Mouse (Mus musculus) right cerebral cortex, postnatal 10 days (tissue): ENCODE measurements around the gene Ptgir.

Experiments
- DNase-seq, 2 experiments: peaks; one replicate each; pipeline ENCODE4 v3.0.0; 2021; ENCODE audit warnings: low spot score in 2 of 2

Ptgir gene

GRCm38 (mm10) chr7:16916342-16917265 is 10.3 kb downstream of the Ptgir start:
- peak in 1 of 2 experiments; percentile 57 for DNase-seq

GRCm38 (mm10) chr7:16917447-16917846 is 11.2 kb downstream of the Ptgir start:
- no peak for DNase-seq

GRCm38 (mm10) chr7:16918014-16918413 is 11.7 kb downstream of the Ptgir start:
- peak; percentile 68 to 73 for DNase-seq

GRCm38 (mm10) chr7:16918670-16919069 is 12.4 kb downstream of the Ptgir start:
- DNase-seq = no peak

GRCm38 (mm10) chr7:16919395-16920149 is 13.3 kb downstream of the Ptgir start:
- no peak for DNase-seq

- peak in 1 of 2 experiments; percentile 56 for DNase-seq
Measured at GRCm38 (mm10) chr7:16920150-16920579, 13.9 kb downstream of the Ptgir start.

- DNase-seq = no peak
Measured at GRCm38 (mm10) chr7:16920818-16921791, 14.8 kb downstream of the Ptgir start.

GRCm38 (mm10) chr7:16921881-16922335 is 15.6 kb downstream of the Ptgir start:
- no peak for DNase-seq

- DNase-seq = peak in 1 of 2 experiments; percentile 78
Measured at GRCm38 (mm10) chr7:16922360-16922973, 16.2 kb downstream of the Ptgir start.

- DNase-seq = peak in 1 of 2 experiments; percentile 81
Measured at GRCm38 (mm10) chr7:16923283-16924036, 17.2 kb downstream of the Ptgir start.

GRCm38 (mm10) chr7:16924037-16924834 is 17.9 kb downstream of the Ptgir start, which contains the start of gene Calm3:
Calm3 (minus strand) TSS chr7:16924114.
- DNase-seq = peak; percentile 99 to 100

- no peak for DNase-seq
Measured at GRCm38 (mm10) chr7:16928341-16928740, 22.1 kb downstream of the Ptgir start.

- DNase-seq = peak; percentile 85 to 86
Measured at GRCm38 (mm10) chr7:16930850-16931249, 24.6 kb downstream of the Ptgir start.

- peak; percentile 93 to 94 for DNase-seq
Measured at GRCm38 (mm10) chr7:16931968-16932627, 25.8 kb downstream of the Ptgir start.

GRCm38 (mm10) chr7:16932704-16933577 is 26.7 kb downstream of the Ptgir start:
- DNase-seq = peak in 1 of 2 experiments; percentile 81

- DNase-seq = peak; percentile 41 to 46
Measured at GRCm38 (mm10) chr7:16937312-16937711, 31.0 kb downstream of the Ptgir start.

GRCm38 (mm10) chr7:16938117-16938791 is 32.0 kb downstream of the Ptgir start:
- peak; percentile 86 to 91 for DNase-seq
